Mouse (Mus musculus): ENCODE results near the gene Emd. TPM values are rescaled to one million over a fixed set of nuclear protein-coding genes. Genes with fewer than 3 reads are reported as not detected.

The Emd gene
- polyA plus RNA-seq, 1 experiment from 2014 or later, result 8.5 TPM

- H3K4me2 ChIP-seq, result no peak overlapping the region
- peaks cover 22% of the 10 kb centered on the region for H3K4me1 ChIP-seq (replicated peaks)
- ATAC-seq (ENCODE audit: insufficient read depth), result no peak
- H3K27ac ChIP-seq (replicated peaks), result peak overlapping the region; percentile 51; the same call in 1 of the 2 replicates
- no peak overlapping the region for H3K4me3 ChIP-seq (replicated peaks)
- no peaks in the 10 kb centered on the region for H3K9me3 ChIP-seq (replicated peaks)
- no peaks in the 10 kb centered on the region for H3K27me3 ChIP-seq
- no peak overlapping the region for H3K9ac ChIP-seq
- peaks cover 47% of the 10 kb centered on the region for H3K36me3 ChIP-seq (replicated peaks)
- 56% methylated on average over 3 of the region's 3 CpGs for WGBS (ENCODE audit: insufficient replicate concordance)
These were observed 45.2 kb downstream of the Emd start for GRCm38 (mm10) chrX:74299721-74300120.

GRCm38 (mm10) chrX:74304867-74305700, 50.6 kb downstream of the Emd start, which contains the start of gene Gdi1:
Gdi1 (plus strand) TSS chrX:74304998.
- Histone ChIP-seq H3K36me3 (replicated peaks) (peaks cover 82% of the 10 kb centered on the region), H3K9ac (peak within 1 kb of the TSS; percentile 71), H3K4me1 (replicated peaks) (peaks cover 19% of the 10 kb centered on the region), H3K27ac (replicated peaks) (peak within 1 kb of the TSS; percentile 89), H3K4me3 (replicated peaks) (peak within 1 kb of the TSS; percentile 73), H3K27me3 (no peaks in the 10 kb centered on the region), H3K4me2 (peak within 1 kb of the TSS; percentile 74), H3K9me3 (replicated peaks) (no peaks in the 10 kb centered on the region)
- peak; percentile 86 for ATAC-seq (ENCODE audit: insufficient read depth)
- 9% methylated on average over 41 of the region's 41 CpGs for WGBS (ENCODE audit: insufficient replicate concordance)

Small RNA genes lying within 50 kb of the gene (microRNA-seq; reads per million reads assigned to microRNA genes)
- not detected for gene Mir7091

Other genes with a start within 250 kb of the Emd start
- 23.0 and 24.5 TPM in 2 replicates for gene Irak1, start 230.8 kb upstream of the Emd start, polyA plus RNA-seq (2015; fragmentation: Nextera tagmentation; extraction: Ambion mirVana)
- not detected in 2 replicates for gene Opn1mw, start 127.2 kb upstream of the Emd start, polyA plus RNA-seq (2015; fragmentation: Nextera tagmentation; extraction: Ambion mirVana)
- 6.2 and 6.9 TPM in 2 replicates for gene Mecp2, start 119.3 kb upstream of the Emd start, polyA plus RNA-seq (2015; fragmentation: Nextera tagmentation; extraction: Ambion mirVana)
- gene Tex28, start 86.8 kb upstream of the Emd start, polyA plus RNA-seq (2015; fragmentation: Nextera tagmentation; extraction: Ambion mirVana), result not detected in 2 replicates
- gene Tktl1, start 77.4 kb upstream of the Emd start, polyA plus RNA-seq (2015; fragmentation: Nextera tagmentation; extraction: Ambion mirVana), result not detected in 2 replicates
- 41.6 and 47.6 TPM in 2 replicates for gene Flna, start 4.9 kb upstream of the Emd start, polyA plus RNA-seq (2015; fragmentation: Nextera tagmentation; extraction: Ambion mirVana)
- 356 and 378 TPM in 2 replicates for gene Rpl10, start 16.1 kb downstream of the Emd start, polyA plus RNA-seq (2015; fragmentation: Nextera tagmentation; extraction: Ambion mirVana)
- 27.7 and 29.2 TPM in 2 replicates for gene Taz, start 27.2 kb downstream of the Emd start, polyA plus RNA-seq (2015; fragmentation: Nextera tagmentation; extraction: Ambion mirVana)
- gene Dnase1l1, start 27.6 kb downstream of the Emd start, polyA plus RNA-seq (2015; fragmentation: Nextera tagmentation; extraction: Ambion mirVana), result 24.5 and 25.2 TPM in 2 replicates
- gene Atp6ap1, start 42.4 kb downstream of the Emd start, polyA plus RNA-seq (2015; fragmentation: Nextera tagmentation; extraction: Ambion mirVana), result 75.9 and 80.2 TPM in 2 replicates
- 48.8 and 56.7 TPM in 2 replicates for gene Gdi1, start 50.3 kb downstream of the Emd start, polyA plus RNA-seq (2015; fragmentation: Nextera tagmentation; extraction: Ambion mirVana)
- 28.5 and 28.8 TPM in 2 replicates for gene Fam50a, start 58.3 kb downstream of the Emd start, polyA plus RNA-seq (2015; fragmentation: Nextera tagmentation; extraction: Ambion mirVana)
- gene Plxna3, start 74.4 kb downstream of the Emd start, polyA plus RNA-seq (2015; fragmentation: Nextera tagmentation; extraction: Ambion mirVana), result 1.1 and 1.5 TPM in 2 replicates
- gene Lage3, start 98.9 kb downstream of the Emd start, polyA plus RNA-seq (2015; fragmentation: Nextera tagmentation; extraction: Ambion mirVana), result 34.6 and 43.0 TPM in 2 replicates
- gene Ubl4a, start 118.5 kb downstream of the Emd start, polyA plus RNA-seq (2015; fragmentation: Nextera tagmentation; extraction: Ambion mirVana), result 37.3 and 38.8 TPM in 2 replicates
- gene Slc10a3, start 118.7 kb downstream of the Emd start, polyA plus RNA-seq (2015; fragmentation: Nextera tagmentation; extraction: Ambion mirVana), result 6.1 and 6.5 TPM in 2 replicates
- 11.0 and 12.0 TPM in 2 replicates for gene Fam3a, start 138.6 kb downstream of the Emd start, polyA plus RNA-seq (2015; fragmentation: Nextera tagmentation; extraction: Ambion mirVana)
- gene Ikbkg, start 138.6 kb downstream of the Emd start, polyA plus RNA-seq (2015; fragmentation: Nextera tagmentation; extraction: Ambion mirVana), result 21.5 and 26.2 TPM in 2 replicates
- gene G6pdx, start 174.5 kb downstream of the Emd start, polyA plus RNA-seq (2015; fragmentation: Nextera tagmentation; extraction: Ambion mirVana), result 46.1 and 48.9 TPM in 2 replicates
- gene Gm6880, start 226.7 kb downstream of the Emd start, polyA plus RNA-seq (2015; fragmentation: Nextera tagmentation; extraction: Ambion mirVana), result not detected in 2 replicates

Measured in liver, embryonic 15.5 days (tissue).